Mouse (Mus musculus) midbrain, postnatal 0 days (tissue): ENCODE measurements at regions not wholly inside any gene's neighbourhood (a gene's known extent, or its start where the extent isn't known, plus 50 kb on each side); places are given as distances from the start of the nearest gene placed in this dataset.

ENCODE experiments used
- ATAC-seq: fragments of 200-750 bp; cut with Nextera tagmentation; 2 replicates; pipeline ENCODE4 v1.8.0; 2017; ENCODE audit warnings: moderate number of reproducible peaks, mild to moderate bottlenecking, moderate TSS enrichment, moderate library complexity; ENCODE audit not compliant: low FRiP score
- DNase-seq: peaks from one replicate; pipeline ENCODE4 v3.0.0-alpha.2; 2015; ENCODE audit warnings: low spot score
- H3K27ac ChIP-seq: fragments of 300-500 bp; sonication (generic); 2 replicates; pipeline ENCODE4 v1.5.1; 2014; ENCODE audit warnings: low read depth, mild to moderate bottlenecking, low read length, mixed read lengths
- H3K27me3 ChIP-seq: fragments of 300-500 bp; sonication (generic); 2 replicates; pipeline ENCODE4 v1.6.1; 2014; ENCODE audit warnings: low read length, control low read depth, mixed read lengths; ENCODE audit not compliant: insufficient read depth
- H3K36me3 ChIP-seq: fragments of 300-500 bp; sonication (generic); 2 replicates; pipeline ENCODE4 v1.6.1; 2014; ENCODE audit warnings: low read length, control low read depth, mixed read lengths; ENCODE audit not compliant: insufficient read depth
- H3K4me1 ChIP-seq: fragments of 300-500 bp; sonication (generic); 2 replicates; pipeline ENCODE4 v1.6.1; 2014; ENCODE audit warnings: mild to moderate bottlenecking, control low read depth, antibody characterized with exemption, low read length, mixed read lengths; ENCODE audit not compliant: insufficient read depth
- H3K4me2 ChIP-seq: fragments of 300-500 bp; sonication (generic); 2 replicates; pipeline ENCODE4 v1.6.1; 2014; ENCODE audit warnings: low read depth, mild to moderate bottlenecking, low read length, mixed read lengths; ENCODE audit not compliant: poor library complexity, severe bottlenecking
- H3K4me3 ChIP-seq: fragments of 300-500 bp; sonication (generic); 2 replicates; pipeline ENCODE4 v1.5.1; 2014; ENCODE audit warnings: low read depth, mild to moderate bottlenecking, low read length, moderate library complexity
- H3K9ac ChIP-seq: fragments of 300-500 bp; sonication (generic); replicated peaks from 2 replicates; pipeline ENCODE4 v1.6.1; 2014; ENCODE audit warnings: mild to moderate bottlenecking, low read length, moderate library complexity, mixed read lengths; ENCODE audit not compliant: poor library complexity, severe bottlenecking
- H3K9me3 ChIP-seq: fragments of 300-500 bp; sonication (generic); 2 replicates; pipeline ENCODE4 v1.6.1; 2016; ENCODE audit warnings: low read length, control low read depth
- CTCF ChIP-seq: IDR thresholded peaks from 2 replicates; pipeline ENCODE4 v1.5.1; 2016; ENCODE audit warnings: antibody characterized with exemption, mild to moderate bottlenecking
- WGBS: fragments of 180-500 bp; shearing (Covaris S2); extraction: QIAGEN DNeasy Blood & Tissue Kit; methylation state at CpG from one replicate; pipeline ENCODE4 v1.1.7; 2014; 5-methylcytosine and 5-hydroxymethylcytosine counted together

GRCm38 (mm10) chr13:72755036-72755435 lies 126.4 kb downstream of the Irx2 start:
- ATAC-seq, result no peak
- Histone ChIP-seq H3K4me2 (no peak overlapping the region), H3K9ac (no peak overlapping the region), H3K4me3 (no peak overlapping the region), H3K27me3 (no peaks in the 10 kb centered on the region), H3K36me3 (no peaks in the 10 kb centered on the region), H3K9me3 (no peaks in the 10 kb centered on the region), H3K4me1 (no peaks in the 10 kb centered on the region), H3K27ac (no peak overlapping the region)
- DNase-seq, result no peak
- no peak for TF ChIP-seq CTCF
- WGBS, result 92% methylated on average over 4 of the region's 4 CpGs

- Histone ChIP-seq H3K9me3 (no peaks in the 10 kb centered on the region), H3K27me3 (no peaks in the 10 kb centered on the region), H3K4me1 (no peaks in the 10 kb centered on the region), H3K4me3 (no peak overlapping the region), H3K36me3 (no peaks in the 10 kb centered on the region), H3K4me2 (no peak overlapping the region), H3K9ac (no peak overlapping the region), H3K27ac (no peak overlapping the region)
- ATAC-seq, result no peak
- DNase-seq, result no peak
- 89% methylated on average over 5 of the region's 5 CpGs for WGBS
- no peak for TF ChIP-seq CTCF
Observed at GRCm38 (mm10) chr13:72762481-72762880, 133.9 kb downstream of the Irx2 start.

DNA sequence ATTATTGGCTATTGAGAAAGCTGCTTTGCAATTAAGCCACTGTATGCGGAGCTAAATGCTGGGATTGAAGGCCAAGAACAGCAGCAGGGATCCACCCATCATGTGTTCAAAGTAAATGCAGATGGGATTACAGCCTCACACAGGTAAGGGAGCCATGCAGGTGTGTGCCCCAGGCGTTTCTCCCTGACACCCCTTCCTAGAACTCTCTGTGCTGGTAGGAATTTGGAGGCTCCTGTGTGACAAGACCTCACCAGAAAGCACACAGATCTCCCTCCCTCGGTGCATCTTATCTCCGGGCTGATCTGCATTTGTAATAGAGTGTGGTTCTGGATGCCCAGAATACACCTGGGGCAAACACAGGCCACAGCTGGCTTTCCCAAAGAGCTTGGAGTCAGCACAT lies 134.7 kb downstream of the Irx2 start:
- TF ChIP-seq CTCF, result no peak
- Histone ChIP-seq H3K9ac (no peak overlapping the region), H3K36me3 (no peaks in the 10 kb centered on the region), H3K4me1 (no peaks in the 10 kb centered on the region), H3K27ac (no peak overlapping the region), H3K9me3 (no peaks in the 10 kb centered on the region), H3K4me2 (no peak overlapping the region), H3K4me3 (no peak overlapping the region), H3K27me3 (no peaks in the 10 kb centered on the region)
- DNase-seq (no peak), ATAC-seq (no peak)
- WGBS, result 77% methylated on average over 4 of the region's 4 CpGs

DNA sequence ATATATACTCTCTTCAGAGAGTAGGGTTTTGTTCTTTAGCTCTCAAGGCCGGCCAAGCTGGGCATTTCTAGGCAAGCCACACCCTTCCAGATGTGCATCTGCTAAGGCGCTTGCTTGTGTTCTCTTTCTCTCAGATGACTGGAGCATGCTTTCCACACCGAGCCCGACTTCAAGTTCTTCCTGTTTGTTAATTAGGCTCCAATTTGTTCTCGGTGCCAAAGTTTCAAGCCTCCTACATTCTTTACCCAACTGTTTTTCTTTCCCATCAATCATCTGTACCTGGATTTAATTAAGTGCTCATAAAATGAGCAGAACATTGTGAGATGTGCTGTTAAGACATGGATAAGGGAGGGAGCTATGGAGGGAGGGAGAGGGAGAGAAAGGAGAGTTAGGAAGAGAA lies 138.7 kb downstream of the Irx2 start:
- Histone ChIP-seq H3K27me3 (no peaks in the 10 kb centered on the region), H3K4me2 (no peak overlapping the region), H3K36me3 (no peaks in the 10 kb centered on the region), H3K9ac (no peak overlapping the region), H3K4me3 (no peak overlapping the region), H3K4me1 (0 out of 2 replicates have a peak, but pooled peaks cover 3% of the 10 kb centered on the region), H3K27ac (no peak overlapping the region), H3K9me3 (no peaks in the 10 kb centered on the region)
- DNase-seq, result no peak
- 84% methylated on average over 5 of the region's 5 CpGs for WGBS
- no peak for ATAC-seq
- no peak for TF ChIP-seq CTCF

DNA sequence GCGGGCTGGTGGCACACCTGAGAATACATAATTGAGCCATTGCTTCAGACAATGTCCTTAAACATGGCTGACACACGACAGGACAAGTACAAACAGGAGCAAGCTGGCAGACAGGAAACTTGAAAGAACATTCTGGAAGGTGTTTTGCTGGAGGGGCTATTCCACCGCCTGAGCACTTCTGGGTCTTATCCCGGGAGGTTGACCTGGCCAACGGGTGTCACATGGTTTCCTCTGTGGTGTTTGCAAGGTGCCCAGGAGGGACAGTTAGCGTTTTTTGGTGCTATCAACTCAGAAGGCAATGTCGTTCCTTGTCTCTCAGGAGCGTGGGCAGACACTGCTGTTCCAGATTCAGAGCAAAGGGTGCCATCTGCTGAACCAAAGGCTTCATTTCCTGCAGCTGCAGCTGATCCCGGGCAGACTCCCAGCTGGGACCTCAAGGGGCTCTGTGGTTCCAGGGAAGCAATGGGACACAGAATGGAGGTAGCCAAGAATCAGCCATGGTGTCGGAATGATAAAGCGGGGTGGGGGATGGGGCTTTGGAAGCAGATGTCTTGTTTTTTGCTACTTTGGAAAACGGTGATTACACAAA lies 140.5 kb downstream of the Irx2 start:
- Histone ChIP-seq H3K27ac (no peak overlapping the region), H3K9ac (no peak overlapping the region), H3K36me3 (no peaks in the 10 kb centered on the region), H3K4me1 (0 out of 2 replicates have a peak, but pooled peaks cover 3% of the 10 kb centered on the region), H3K9me3 (no peaks in the 10 kb centered on the region), H3K4me3 (no peak overlapping the region), H3K27me3 (no peaks in the 10 kb centered on the region), H3K4me2 (no peak overlapping the region)
- ATAC-seq (peak; percentile 58; the same call in 1 of the 2 replicates), DNase-seq (peak; percentile 74)
- TF ChIP-seq CTCF, result peak; percentile 72
- WGBS, result 55% methylated on average over 12 of the region's 12 CpGs

- Histone ChIP-seq H3K9me3 (no peaks in the 10 kb centered on the region), H3K36me3 (no peaks in the 10 kb centered on the region), H3K27me3 (no peaks in the 10 kb centered on the region), H3K4me2 (no peak overlapping the region), H3K4me3 (no peak overlapping the region), H3K27ac (no peak overlapping the region), H3K9ac (no peak overlapping the region), H3K4me1 (no peaks in the 10 kb centered on the region)
- WGBS, result 58% methylated on average over 7 of the region's 7 CpGs
- DNase-seq (no peak), ATAC-seq (no peak)
- no peak for TF ChIP-seq CTCF
Observed at GRCm38 (mm10) chr13:72783026-72783726, 154.6 kb downstream of the Irx2 start.
